Mouse (Mus musculus): ENCODE results near the gene Sept9.
A peak's percentile ranks its signal among the peaks of the same experiment; 100 is the strongest.

Gene Sept9

GRCm38 (mm10) chr11:117353126-117353525 lies 153.7 kb downstream of the Sept9 start:
- no peak for DNase-seq

- DNase-seq = no peak
Measured at GRCm38 (mm10) chr11:117354107-117354506, 154.6 kb downstream of the Sept9 start.

GRCm38 (mm10) chr11:117356937-117357336 lies 157.5 kb downstream of the Sept9 start:
- no peak for DNase-seq

GRCm38 (mm10) chr11:117357916-117358639 lies 158.6 kb downstream of the Sept9 start:
- DNase-seq = peak; percentile 91

DNA sequence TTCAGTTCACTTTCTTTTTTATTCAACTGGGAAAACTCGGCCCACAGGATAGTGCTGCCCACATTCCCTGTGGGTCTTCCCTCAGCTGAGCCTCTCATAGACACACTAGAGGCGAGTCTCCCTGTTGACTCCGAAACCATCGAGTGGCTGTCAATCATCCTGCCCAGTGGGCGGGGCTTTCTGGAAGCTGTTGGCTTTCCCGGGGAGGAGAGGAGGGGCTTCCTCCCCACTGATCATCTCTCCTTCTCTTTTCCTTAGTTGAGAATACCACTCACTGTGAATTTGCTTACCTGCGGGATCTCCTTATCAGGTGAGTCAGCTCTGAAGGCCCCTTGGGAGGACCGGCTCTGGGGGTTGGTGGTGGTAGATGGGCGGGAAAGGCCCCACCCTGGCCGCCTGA lies 159.7 kb downstream of the Sept9 start:
- DNase-seq = no peak

- DNase-seq = peak; percentile 47
Measured at GRCm38 (mm10) chr11:117359870-117360269, 160.4 kb downstream of the Sept9 start.

- DNase-seq = no peak
Measured at GRCm38 (mm10) chr11:117360561-117360960, 161.1 kb downstream of the Sept9 start.

GRCm38 (mm10) chr11:117362307-117362706 lies 162.8 kb downstream of the Sept9 start:
- DNase-seq = no peak

DNA sequence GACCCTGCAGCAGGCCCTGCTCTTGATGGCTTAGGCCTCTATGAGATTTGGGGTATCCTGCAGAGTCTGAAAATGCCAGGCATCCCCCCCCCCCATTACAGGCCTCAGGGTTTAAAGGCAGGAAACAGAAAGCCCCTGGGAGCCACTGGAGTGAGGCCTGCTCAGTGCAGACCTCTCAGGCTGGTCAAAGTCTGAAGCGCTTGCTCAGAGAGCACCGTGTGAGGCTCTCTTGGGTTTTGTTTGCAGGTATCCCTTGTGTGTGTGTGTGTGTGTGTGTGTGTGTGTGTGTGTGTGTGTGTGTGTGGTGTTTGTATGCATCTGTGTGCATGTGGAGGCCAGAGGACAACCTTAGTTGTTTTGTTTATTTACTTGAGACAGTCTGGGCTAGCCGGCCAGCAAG lies 164.5 kb downstream of the Sept9 start:
- no peak for DNase-seq

- DNase-seq = no peak
Measured at GRCm38 (mm10) chr11:117366426-117366825, 167.0 kb downstream of the Sept9 start.

- no peak for DNase-seq
Measured at GRCm38 (mm10) chr11:117366861-117367357, 167.4 kb downstream of the Sept9 start.

DNA sequence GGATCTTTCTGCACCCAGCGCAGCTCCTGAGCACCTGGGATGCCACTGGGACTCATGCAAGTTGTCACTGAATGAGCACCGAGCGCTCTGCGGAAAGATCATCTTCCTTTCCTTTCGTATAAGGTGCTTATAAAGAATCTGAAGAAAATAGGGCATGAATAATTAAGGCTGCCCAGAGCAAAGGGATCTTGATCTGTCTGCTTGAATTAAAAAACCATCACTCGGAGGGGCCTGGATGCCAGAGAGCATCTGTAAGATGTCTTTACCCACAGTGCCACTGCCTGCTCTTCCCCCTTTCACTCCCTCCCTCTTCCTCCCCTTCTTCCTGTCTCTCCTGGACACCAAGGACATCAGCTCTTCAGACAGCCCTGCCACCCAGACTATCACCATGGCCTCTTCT lies 168.5 kb downstream of the Sept9 start:
- no peak for DNase-seq

- DNase-seq = no peak
Measured at GRCm38 (mm10) chr11:117369347-117369746, 169.9 kb downstream of the Sept9 start.

DNA sequence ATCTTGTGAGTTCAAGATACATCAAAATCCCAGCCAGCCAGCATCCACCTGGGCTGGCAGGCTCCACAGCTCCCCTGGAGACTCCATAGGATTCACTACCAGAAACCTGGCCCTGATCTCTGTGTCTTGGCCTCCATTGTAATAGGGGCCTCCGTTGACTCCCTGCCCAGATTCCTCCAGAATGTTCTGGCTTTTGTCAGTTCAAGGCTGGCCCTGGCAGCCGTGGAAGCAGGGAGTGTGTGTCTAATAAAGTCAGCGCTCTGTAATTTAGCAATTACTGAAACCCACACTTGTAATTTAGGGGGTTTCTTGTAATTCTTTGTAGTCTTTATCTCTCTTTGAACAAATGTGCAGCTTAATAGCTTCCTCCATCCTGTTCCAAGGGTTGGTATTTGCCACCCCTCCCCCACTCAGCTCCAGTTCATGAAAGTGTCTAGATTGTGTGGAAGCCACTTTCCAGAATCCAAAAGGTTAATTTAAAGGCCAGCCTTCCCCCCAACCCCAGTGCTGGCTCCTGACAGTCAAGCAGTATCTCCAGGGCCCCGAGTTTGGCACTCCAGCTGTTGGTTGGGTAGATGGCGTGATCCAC lies 170.9 kb downstream of the Sept9 start:
- no peak for DNase-seq

DNA sequence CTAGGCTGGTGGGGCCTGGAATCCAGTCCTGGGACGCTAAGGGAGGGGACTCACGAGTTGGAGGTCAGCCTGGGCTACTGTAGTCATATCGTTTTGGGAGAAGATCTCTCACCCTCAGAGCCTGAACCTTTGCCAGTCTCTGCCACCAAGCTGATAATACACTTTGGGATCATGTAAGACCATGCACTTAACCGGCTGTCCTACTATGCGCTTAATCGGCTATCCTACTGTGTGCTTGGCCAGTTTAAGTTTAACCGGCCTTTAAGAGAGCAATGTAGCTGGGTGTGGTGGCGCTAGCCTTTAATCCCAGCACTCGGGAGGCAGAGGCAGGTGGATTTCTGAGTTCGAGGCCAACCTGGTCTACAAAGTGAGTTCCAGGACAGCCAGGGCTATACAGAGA lies 173.1 kb downstream of the Sept9 start:
- DNase-seq = no peak

DNA sequence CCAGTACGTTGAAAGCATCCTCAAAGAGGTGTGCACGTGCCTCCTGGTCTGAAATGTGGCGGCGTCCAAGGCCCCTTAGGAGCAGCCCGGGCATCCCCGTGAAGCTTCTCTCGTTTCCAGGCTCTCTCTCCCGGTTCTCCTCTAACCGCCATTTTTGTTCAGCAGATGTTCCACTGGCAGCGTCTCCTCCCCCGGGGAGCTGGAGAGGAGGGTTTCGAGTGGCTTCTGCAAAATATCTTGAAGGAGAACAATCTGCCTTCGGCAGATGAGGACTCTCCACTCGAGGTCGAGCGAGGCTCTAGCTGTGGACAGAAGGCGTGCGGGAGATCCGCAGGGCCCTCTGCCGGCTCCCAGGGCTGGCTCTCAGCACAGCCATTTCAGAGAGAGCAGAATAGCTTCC lies 173.7 kb downstream of the Sept9 start:
- DNase-seq = no peak

DNA sequence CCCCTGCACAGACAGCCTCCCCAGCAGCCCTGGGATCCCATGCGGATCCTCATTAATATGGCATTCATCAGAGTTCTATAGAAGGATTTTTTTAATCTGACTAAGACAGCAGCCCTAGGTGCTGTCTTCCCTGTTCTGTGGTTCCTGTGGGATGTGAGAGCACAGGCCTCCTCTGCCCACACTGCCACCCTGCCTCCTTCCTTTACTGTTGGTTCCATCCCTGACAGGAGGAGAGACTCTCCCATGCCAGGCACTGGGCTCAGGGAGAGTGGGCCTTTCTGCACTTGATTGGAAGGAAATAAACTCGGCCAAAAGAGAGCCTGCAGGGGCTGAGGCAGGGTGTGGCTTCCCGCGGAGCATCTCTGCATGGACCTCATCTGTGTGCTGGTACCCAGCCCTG lies 174.4 kb downstream of the Sept9 start:
- no peak for DNase-seq

- no peak for DNase-seq
Measured at GRCm38 (mm10) chr11:117374288-117374687, 174.8 kb downstream of the Sept9 start.

DNA sequence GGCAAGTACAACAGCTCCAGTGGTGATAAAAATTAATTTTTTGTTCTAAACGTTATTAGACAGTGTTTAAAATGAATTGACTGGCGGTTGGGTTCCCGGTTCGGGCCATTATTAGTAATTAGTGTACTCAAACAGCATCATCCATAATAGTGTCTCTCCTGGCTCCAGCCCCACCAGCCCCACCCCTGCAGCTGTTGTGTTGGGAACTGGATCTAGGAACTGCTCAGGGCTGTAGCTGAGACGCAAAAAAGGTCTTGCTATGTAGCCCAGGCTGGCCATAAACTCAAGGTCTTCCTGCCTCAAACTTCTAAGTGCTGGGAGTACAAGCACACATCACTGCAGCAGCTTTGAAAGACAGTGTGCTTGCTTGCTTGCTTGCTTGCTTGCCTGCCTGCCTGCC lies 180.3 kb downstream of the Sept9 start:
- no peak for DNase-seq

- DNase-seq = no peak
Measured at GRCm38 (mm10) chr11:117384235-117384634, 184.8 kb downstream of the Sept9 start.

- DNase-seq = peak; percentile 94
Measured at GRCm38 (mm10) chr11:117384897-117385296, 185.4 kb downstream of the Sept9 start.

DNA sequence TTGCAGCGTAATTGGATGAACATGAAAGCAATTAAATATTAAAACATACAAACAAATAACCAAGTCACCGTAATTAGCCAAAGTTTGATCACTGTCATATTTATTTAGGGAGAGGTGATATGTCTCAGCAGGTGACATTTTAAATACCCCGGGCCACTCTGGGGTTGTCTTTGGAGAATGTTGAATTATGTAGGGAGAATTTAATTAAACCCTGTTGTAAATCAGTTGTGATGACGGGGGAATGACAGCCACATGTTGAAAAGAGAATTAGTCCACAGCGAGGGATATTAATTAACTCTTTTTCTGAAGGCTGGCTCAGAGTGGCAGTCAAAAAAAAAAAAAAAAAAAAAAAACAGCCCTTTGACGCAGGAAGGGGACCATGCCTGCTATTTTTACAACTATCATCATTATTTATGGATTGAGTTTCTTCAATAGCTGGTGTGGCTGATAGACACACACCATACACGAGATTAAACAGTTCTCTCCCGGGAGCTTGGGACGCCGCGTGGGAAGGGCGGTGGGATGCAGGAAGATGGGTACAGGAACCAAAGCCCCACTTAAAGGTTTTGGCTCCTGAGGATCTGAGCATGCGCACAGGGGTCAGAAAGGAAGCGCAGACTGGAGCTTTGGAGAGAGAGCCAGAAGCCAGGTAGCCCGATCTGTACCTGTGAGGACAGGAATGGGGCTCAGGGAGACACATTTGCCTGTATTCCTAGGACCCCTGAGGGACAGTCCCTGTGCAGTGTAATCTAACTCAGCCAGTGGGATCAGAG lies 186.1 kb downstream of the Sept9 start:
- DNase-seq = no peak

- no peak for DNase-seq
Measured at GRCm38 (mm10) chr11:117387241-117387640, 187.8 kb downstream of the Sept9 start.

DNA sequence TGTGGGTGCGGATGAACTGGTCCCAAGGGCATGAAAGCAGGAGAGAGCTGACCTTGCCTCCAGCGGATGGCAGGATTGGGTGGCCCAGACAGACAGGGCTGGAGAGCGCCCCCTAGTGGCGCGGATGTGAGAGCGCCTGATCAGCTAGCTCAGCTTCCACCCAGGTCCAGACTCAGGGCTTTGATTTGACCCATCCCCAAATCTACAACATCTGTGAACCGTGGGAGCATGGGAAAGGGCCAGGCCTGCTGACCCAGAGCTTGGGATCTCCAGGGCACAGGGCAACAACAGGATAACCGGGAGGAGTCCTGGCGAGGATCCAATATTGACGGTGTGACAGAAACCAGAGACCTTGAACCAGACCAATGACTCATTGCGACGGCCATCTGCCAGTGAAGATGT lies 190.5 kb downstream of the Sept9 start:
- DNase-seq = peak; percentile 44

Data from cerebellum, adult 8-10 months (tissue).